Comparison of ENCODE assay signal across 7 mouse cellular contexts in the genomic region with DNA sequence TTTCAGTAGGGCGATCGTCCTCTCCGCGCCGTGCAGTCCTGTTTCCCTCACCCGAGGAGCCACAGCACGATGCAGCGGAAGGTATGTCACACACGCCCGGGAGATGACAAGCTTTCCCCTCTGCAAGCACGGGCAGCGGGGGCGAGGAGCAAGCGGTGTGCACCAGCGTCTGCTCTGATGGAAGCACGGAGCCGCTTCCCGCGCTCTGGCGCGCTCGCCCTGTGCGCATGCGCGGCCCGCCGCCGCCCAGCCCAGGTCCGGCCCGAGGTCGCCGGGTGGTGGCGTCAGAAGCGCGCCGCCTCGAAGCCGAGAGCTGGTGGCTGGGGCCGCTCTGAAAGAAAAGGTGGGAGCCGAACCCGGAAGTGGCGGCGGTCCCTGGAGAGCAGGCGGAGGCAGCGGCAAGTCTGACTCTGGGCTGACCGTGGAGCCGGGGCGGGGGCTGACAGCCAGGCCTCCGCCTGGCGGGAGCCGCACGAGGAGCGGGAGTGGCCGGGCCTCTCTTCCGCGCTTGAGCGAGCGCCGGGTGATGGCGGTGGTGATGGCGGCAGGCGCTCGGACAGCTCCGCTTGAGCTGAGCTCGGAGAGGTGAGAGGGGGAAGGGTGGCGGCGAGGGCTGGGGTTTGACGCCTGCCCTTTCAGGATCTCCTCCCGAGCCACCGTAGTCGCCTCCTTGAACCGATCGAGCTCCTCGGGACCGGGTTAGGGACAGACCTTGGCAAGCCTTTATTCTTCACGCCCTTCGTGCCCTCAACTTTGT. TPM values are rescaled to one million over a fixed set of nuclear protein-coding genes. Genes with fewer than 3 reads are reported as not detected.
DNase-seq lines count a peak whose midpoint lies in the region; ATAC-seq lines count a peak whose summit lies in the region.

A gene (minus strand): TSS at position 221 of the 757 bp plus-strand sequence.
A gene (plus strand): TSS at position 295 of the 757 bp plus-strand sequence.

- H3K27me3 ChIP-seq in intestine, embryonic 15.5 days (replicated peaks), result no peaks in the 10 kb centered on the region
- no peaks in the 10 kb centered on the region for H3K27me3 ChIP-seq in midbrain, embryonic 10.5 days (ENCODE audit: low read depth, poor library complexity, severe bottlenecking)

- H3K27ac ChIP-seq in intestine, embryonic 15.5 days, result peak within 1 kb of the TSS; percentile 97
- H3K27ac ChIP-seq in midbrain, embryonic 10.5 days (replicated peaks), result peak within 1 kb of the TSS; percentile 97

- peak within 1 kb of the TSS; percentile 81 for H3K4me3 ChIP-seq in intestine, embryonic 15.5 days (replicated peaks)
- H3K4me3 ChIP-seq in midbrain, embryonic 10.5 days, result peak within 1 kb of the TSS; percentile 81

- H3K9me3 ChIP-seq in intestine, embryonic 15.5 days, result no peaks in the 10 kb centered on the region
- no peaks in the 10 kb centered on the region for H3K9me3 ChIP-seq in midbrain, embryonic 10.5 days (replicated peaks)

- peak; percentile 96 for DNase-seq in adrenal gland, adult 18-20 months (ENCODE audit: low spot score in 2 of 2)
- peak; percentile 96 for DNase-seq in embryo, embryonic 11 days
- DNase-seq in gastrocnemius, postnatal 36 days, result peak; percentile 90 to 92
- DNase-seq in left cerebral cortex, postnatal 25 days (ENCODE audit: low spot score in 2 of 2), result peak; percentile 94 to 96
- peak; percentile 96 for DNase-seq in midbrain, embryonic 10.5 days (ENCODE audit: low spot score)
- peak; percentile 88 for DNase-seq in right cerebral cortex, postnatal 4 days

- peak; percentile 98 for ATAC-seq in intestine, embryonic 15.5 days

- intact Hi-C loops in gastrocnemius, postnatal 36 days (cut with DNase I), result no loop called here
- intact Hi-C loops in left cerebral cortex, postnatal 25 days (cut with DNase I), result loop anchor here (2.0 to 5.0 kb wide), 2 partner anchors 22 to 115 kb away; a partner anchor contains a TSS

- peak within 1 kb of the TSS; percentile 75 for H3K4me2 ChIP-seq in intestine, embryonic 15.5 days (replicated peaks)

- under 1% methylated on average over 75 of the region's 77 CpGs for WGBS in intestine, embryonic 15.5 days
- under 1% methylated on average over 75 of the region's 77 CpGs for WGBS in midbrain, embryonic 10.5 days

- no peaks in the 10 kb centered on the region for H3K36me3 ChIP-seq in intestine, embryonic 15.5 days
- peaks cover 43% of the 10 kb centered on the region for H3K36me3 ChIP-seq in midbrain, embryonic 10.5 days

- peak within 1 kb of the TSS; percentile 83 for H3K9ac ChIP-seq in intestine, embryonic 15.5 days

- H3K4me1 ChIP-seq in intestine, embryonic 15.5 days (replicated peaks), result 0 out of 2 replicates have a peak, but pooled peaks cover 4% of the 10 kb centered on the region
- H3K4me1 ChIP-seq in midbrain, embryonic 10.5 days, result peaks cover 30% of the 10 kb centered on the region

RNA-seq across cellular contexts. Expression of the first gene that starts in this region (rescaled TPM):
- 1 to 10 TPM; 1.4 TPM for total RNA-seq in adrenal gland, adult 18-20 months (2021)
- total RNA-seq in gastrocnemius, postnatal 36 days (2021), result under 1 TPM; 0.59 to 0.64 TPM
- 25.1 and 28.4 TPM in 2 replicates for polyA plus RNA-seq in intestine, embryonic 15.5 days (2015; fragmentation: Nextera tagmentation; extraction: Ambion mirVana)
- total RNA-seq in left cerebral cortex, postnatal 25 days (2021), result 1 to 10 TPM; 4.8 to 5.6 TPM
- polyA plus RNA-seq in midbrain, embryonic 10.5 days (2016; fragmentation: Nextera tagmentation; extraction: Ambion mirVana), result 55.8 and 57.6 TPM in 2 replicates

RNA-seq across cellular contexts. Expression of the second gene that starts in this region (rescaled TPM):
- 10 to 100 TPM; 19.2 to 21.5 TPM for total RNA-seq in adrenal gland, adult 18-20 months (2021)
- total RNA-seq in gastrocnemius, postnatal 36 days (2021), result 1 to 10 TPM; 6.2 to 6.5 TPM
- polyA plus RNA-seq in intestine, embryonic 15.5 days (2015; fragmentation: Nextera tagmentation; extraction: Ambion mirVana), result 4.2 and 4.8 TPM in 2 replicates
- total RNA-seq in left cerebral cortex, postnatal 25 days (2021), result 10 to 100 TPM; 11.0 to 11.2 TPM
- polyA plus RNA-seq in midbrain, embryonic 10.5 days (2016; fragmentation: Nextera tagmentation; extraction: Ambion mirVana), result 3.3 and 4.6 TPM in 2 replicates

Comparison
In these comparisons a context has a peak if more than half of its experiments do, and no peak if none do; other contexts are left out.
1. Peak in every context shown above with its lines: DNase-seq, ATAC-seq, H3K4me3 ChIP-seq and H3K27ac ChIP-seq.